Mouse (Mus musculus): ENCODE results near the gene Mapre3. TPM values are rescaled to one million over a fixed set of nuclear protein-coding genes. Genes with fewer than 3 reads are reported as not detected.

Gene Mapre3
- total and polyA plus RNA-seq, 2 experiments from 2014 or later, result 55.8 to 137 TPM

DNA sequence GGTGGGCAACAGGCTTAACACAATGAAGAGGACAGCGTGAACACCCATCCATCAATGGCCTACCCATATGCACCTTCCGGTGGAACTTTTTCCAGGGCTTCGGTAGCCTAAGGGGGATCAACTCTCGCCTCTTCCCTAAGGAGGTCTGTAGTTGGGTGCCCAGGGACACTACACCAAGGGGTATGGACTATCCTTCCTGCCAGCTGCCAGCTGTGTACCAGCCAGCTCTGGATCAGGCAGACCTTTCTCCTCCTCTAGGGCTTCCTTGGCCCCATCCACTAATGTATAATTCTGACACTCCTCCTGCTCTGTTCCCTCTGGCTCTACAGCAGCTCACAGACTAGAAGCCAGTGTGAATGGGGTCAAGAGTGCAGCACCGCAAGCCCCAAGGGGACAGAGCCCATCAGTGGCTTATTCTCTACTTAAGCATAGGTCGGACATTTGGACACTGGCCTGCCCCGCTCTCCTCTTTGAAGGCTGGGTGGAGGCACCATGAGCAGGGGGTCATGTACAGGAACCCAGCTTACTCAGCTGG lies 99.7 kb downstream of the Mapre3 start:
- TF ChIP-seq CTCF (IDR thresholded peaks at IDR 0.05; ENCODE audit: low read depth), result no peak
- Histone ChIP-seq H3K9ac (replicated peaks; ENCODE audit: low read length) (no peak overlapping the region), H3K27me3 (ENCODE audit: insufficient read depth, low read length) (no peaks in the 10 kb centered on the region), H3K27ac (no peak overlapping the region), H3K4me1 (ENCODE audit: insufficient read depth, low read length) (peaks cover 3% of the 10 kb centered on the region), H3K9me3 (ENCODE audit: low read length) (no peaks in the 10 kb centered on the region), H3K36me3 (ENCODE audit: insufficient read depth, low read length) (no peaks in the 10 kb centered on the region), H3K4me3 (ENCODE audit: low read length) (no peak overlapping the region), H3K4me2 (ENCODE audit: low read depth, low read length) (peak overlapping the region; percentile 19)
- WGBS, result 73% methylated on average over 7 of the region's 7 CpGs
- DNase-seq (ENCODE audit: low spot score), result no peak
- no peak for ATAC-seq

DNA sequence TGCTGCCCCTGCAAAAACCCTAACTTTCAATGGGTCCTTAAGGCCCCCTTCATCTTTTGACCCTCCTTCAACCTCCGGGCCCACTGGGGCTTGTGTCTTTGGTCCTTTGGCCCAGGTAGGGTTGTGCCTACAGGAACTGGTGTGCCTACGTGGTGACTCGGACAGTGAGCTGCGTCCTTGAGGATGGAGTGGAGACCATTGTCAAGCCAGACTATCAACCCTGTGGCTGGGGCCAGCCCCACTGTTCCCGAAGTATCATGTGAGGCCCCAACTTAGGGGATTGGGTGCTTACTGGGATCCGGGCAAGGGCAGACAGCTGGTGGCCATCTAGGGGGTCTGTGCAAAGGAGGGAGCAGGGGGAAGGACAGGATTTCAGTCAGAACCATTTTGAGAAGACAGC lies 100.4 kb downstream of the Mapre3 start:
- no peaks in the 10 kb centered on the region for H3K27me3 ChIP-seq (ENCODE audit: insufficient read depth, low read length)
- TF ChIP-seq CTCF (IDR thresholded peaks at IDR 0.05; ENCODE audit: low read depth), result no peak
- no peak overlapping the region for H3K4me3 ChIP-seq (ENCODE audit: low read length)
- no peaks in the 10 kb centered on the region for H3K36me3 ChIP-seq (ENCODE audit: insufficient read depth, low read length)
- no peak for ATAC-seq
- H3K4me1 ChIP-seq (ENCODE audit: insufficient read depth, low read length), result peaks cover 3% of the 10 kb centered on the region
- no peaks in the 10 kb centered on the region for H3K9me3 ChIP-seq (ENCODE audit: low read length)
- WGBS, result 85% methylated on average over 6 of the region's 6 CpGs
- DNase-seq (ENCODE audit: low spot score), result no peak
- H3K4me2 ChIP-seq (ENCODE audit: low read depth, low read length), result no peak overlapping the region; the same call in 1 of the 2 replicates
- no peak overlapping the region for H3K9ac ChIP-seq (replicated peaks; ENCODE audit: low read length)
- no peak overlapping the region for H3K27ac ChIP-seq

DNA sequence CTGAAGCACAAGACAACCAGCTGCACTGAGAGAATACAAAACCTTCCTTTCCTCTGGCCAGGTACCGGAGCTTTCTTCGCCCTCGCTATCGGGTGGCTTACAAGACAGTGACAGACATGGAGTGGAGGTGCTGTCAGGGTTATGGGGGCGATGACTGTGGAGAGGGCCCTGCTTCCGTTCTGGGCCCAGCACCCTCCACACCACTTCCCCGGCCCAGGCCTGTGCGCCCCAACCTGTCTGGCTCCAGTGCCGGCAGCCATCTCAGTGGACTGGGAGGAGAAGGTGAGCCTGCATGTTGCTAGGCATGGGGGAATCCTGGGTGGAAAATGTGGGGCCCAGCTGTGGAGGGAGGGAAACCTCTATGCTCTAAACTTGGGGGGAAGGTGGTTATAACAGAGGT lies 101.0 kb downstream of the Mapre3 start:
- DNase-seq (ENCODE audit: low spot score) (no peak), ATAC-seq (0 out of 2 replicates have a peak, but pooled peaks have one; percentile 10)
- TF ChIP-seq CTCF (IDR thresholded peaks at IDR 0.05; ENCODE audit: low read depth), result no peak
- Histone ChIP-seq H3K4me3 (ENCODE audit: low read length) (no peak overlapping the region), H3K9me3 (ENCODE audit: low read length) (no peaks in the 10 kb centered on the region), H3K27me3 (ENCODE audit: insufficient read depth, low read length) (no peaks in the 10 kb centered on the region), H3K9ac (replicated peaks; ENCODE audit: low read length) (no peak overlapping the region; the same call in 1 of the 2 replicates), H3K4me2 (ENCODE audit: low read depth, low read length) (peak overlapping the region; percentile 23; the same call in 1 of the 2 replicates), H3K27ac (no peak overlapping the region), H3K36me3 (ENCODE audit: insufficient read depth, low read length) (no peaks in the 10 kb centered on the region), H3K4me1 (ENCODE audit: insufficient read depth, low read length) (peaks cover 6% of the 10 kb centered on the region)
- WGBS, result 68% methylated on average over 9 of the region's 9 CpGs

Other genes with a start within 250 kb of the Mapre3 start
- gene Kcnk3, start 226.5 kb upstream of the Mapre3 start, total RNA-seq (2014; rRNA removed), result 23.2 and 30.3 TPM in 2 replicates
- gene Kcnk3, start 226.5 kb upstream of the Mapre3 start, polyA plus RNA-seq (2015; fragmentation: Nextera tagmentation; extraction: Ambion mirVana), result 11.5 and 12.7 TPM in 2 replicates
- 70.6 and 95.8 TPM in 2 replicates for gene Slc35f6, start 166.7 kb upstream of the Mapre3 start, total RNA-seq (2014; rRNA removed)
- 29.6 and 31.3 TPM in 2 replicates for gene Slc35f6, start 166.7 kb upstream of the Mapre3 start, polyA plus RNA-seq (2015; fragmentation: Nextera tagmentation; extraction: Ambion mirVana)
- gene Cenpa, start 147.9 kb upstream of the Mapre3 start, total RNA-seq (2014; rRNA removed), result 27.8 and 28.1 TPM in 2 replicates
- 53.4 and 63.2 TPM in 2 replicates for gene Cenpa, start 147.9 kb upstream of the Mapre3 start, polyA plus RNA-seq (2015; fragmentation: Nextera tagmentation; extraction: Ambion mirVana)
- 261 and 286 TPM in 2 replicates for gene Dpysl5, start 103.1 kb upstream of the Mapre3 start, total RNA-seq (2014; rRNA removed)
- 120 and 148 TPM in 2 replicates for gene Dpysl5, start 103.1 kb upstream of the Mapre3 start, polyA plus RNA-seq (2015; fragmentation: Nextera tagmentation; extraction: Ambion mirVana)
- gene Tmem214, start 53.4 kb downstream of the Mapre3 start, total RNA-seq (2014; rRNA removed), result 86.7 and 89.5 TPM in 2 replicates
- 59.1 and 59.2 TPM in 2 replicates for gene Tmem214, start 53.4 kb downstream of the Mapre3 start, polyA plus RNA-seq (2015; fragmentation: Nextera tagmentation; extraction: Ambion mirVana)
- 58.7 and 61.8 TPM in 2 replicates for gene Agbl5, start 74.1 kb downstream of the Mapre3 start, total RNA-seq (2014; rRNA removed)
- 14.9 and 18.0 TPM in 2 replicates for gene Agbl5, start 74.1 kb downstream of the Mapre3 start, polyA plus RNA-seq (2015; fragmentation: Nextera tagmentation; extraction: Ambion mirVana)
- 109 and 179 TPM in 2 replicates for gene Ost4, start 93.1 kb downstream of the Mapre3 start, total RNA-seq (2014; rRNA removed)
- gene Ost4, start 93.1 kb downstream of the Mapre3 start, polyA plus RNA-seq (2015; fragmentation: Nextera tagmentation; extraction: Ambion mirVana), result 224 and 236 TPM in 2 replicates
- gene Emilin1, start 98.8 kb downstream of the Mapre3 start, total RNA-seq (2014; rRNA removed), result 8.1 and 9.3 TPM in 2 replicates
- 10.3 and 10.5 TPM in 2 replicates for gene Emilin1, start 98.8 kb downstream of the Mapre3 start, polyA plus RNA-seq (2015; fragmentation: Nextera tagmentation; extraction: Ambion mirVana)
- 3.0 and 14.6 TPM in 2 replicates for gene Khk, start 106.8 kb downstream of the Mapre3 start, total RNA-seq (2014; rRNA removed)
- 16.5 and 17.4 TPM in 2 replicates for gene Khk, start 106.8 kb downstream of the Mapre3 start, polyA plus RNA-seq (2015; fragmentation: Nextera tagmentation; extraction: Ambion mirVana)
- 114 and 153 TPM in 2 replicates for gene Cgref1, start 130.9 kb downstream of the Mapre3 start, total RNA-seq (2014; rRNA removed)
- gene Cgref1, start 130.9 kb downstream of the Mapre3 start, polyA plus RNA-seq (2015; fragmentation: Nextera tagmentation; extraction: Ambion mirVana), result 77.4 and 88.0 TPM in 2 replicates
- gene Preb, start 145.7 kb downstream of the Mapre3 start, total RNA-seq (2014; rRNA removed), result 43.7 and 49.6 TPM in 2 replicates
- 104 and 106 TPM in 2 replicates for gene Preb, start 145.7 kb downstream of the Mapre3 start, polyA plus RNA-seq (2015; fragmentation: Nextera tagmentation; extraction: Ambion mirVana)
- gene Tcf23, start 154.0 kb downstream of the Mapre3 start, total RNA-seq (2014; rRNA removed), result 0.04 TPM in 1 of 2 replicates, not detected in the other
- 0.06 TPM in 1 of 2 replicates, not detected in the other for gene Tcf23, start 154.0 kb downstream of the Mapre3 start, polyA plus RNA-seq (2015; fragmentation: Nextera tagmentation; extraction: Ambion mirVana)
- 152 and 155 TPM in 2 replicates for gene Atraid, start 233.7 kb downstream of the Mapre3 start, total RNA-seq (2014; rRNA removed)
- gene Atraid, start 233.7 kb downstream of the Mapre3 start, polyA plus RNA-seq (2015; fragmentation: Nextera tagmentation; extraction: Ambion mirVana), result 240 and 242 TPM in 2 replicates
- 40.9 and 46.7 TPM in 2 replicates for gene Slc5a6, start 234.3 kb downstream of the Mapre3 start, total RNA-seq (2014; rRNA removed)
- 27.9 and 33.7 TPM in 2 replicates for gene Slc5a6, start 234.3 kb downstream of the Mapre3 start, polyA plus RNA-seq (2015; fragmentation: Nextera tagmentation; extraction: Ambion mirVana)
- gene Cad, start 240.1 kb downstream of the Mapre3 start, total RNA-seq (2014; rRNA removed), result 56.2 and 58.8 TPM in 2 replicates
- gene Cad, start 240.1 kb downstream of the Mapre3 start, polyA plus RNA-seq (2015; fragmentation: Nextera tagmentation; extraction: Ambion mirVana), result 8.1 and 9.1 TPM in 2 replicates